Mouse (Mus musculus): ENCODE results near the gene Adprm.

- TF ChIP-seq CTCF (IDR thresholded peaks at IDR 0.05; ENCODE audit: borderline replicate concordance, insufficient read depth, low read length) (no peak), POLR2A (IDR thresholded peaks at IDR 0.05; ENCODE audit: low read depth, low read length) (no peak)
Measured at GRCm38 (mm10) chr11:66992150-66992549, 60.2 kb downstream of the Adprm start.

Data from embryonic fibroblast, embryonic 13.5 days (primary cell).